Mouse (Mus musculus) ES-E14 (cell line): ENCODE measurements around the gene Lrguk.

Experiments used
- HCFC1 ChIP-seq: IDR thresholded peaks from 2 replicates; pipeline ENCODE4 v1.6.1; 2012; ENCODE audit warnings: low read length, inconsistent platforms, borderline replicate concordance; ENCODE audit not compliant: insufficient read depth
- ZNF384 ChIP-seq: IDR thresholded peaks from 2 replicates; pipeline ENCODE4 v1.6.1; 2012; ENCODE audit warnings: low read depth, low read length, inconsistent platforms

- TF ChIP-seq ZNF384 (no peak), HCFC1 (no peak)
Measured at GRCm38 (mm10) chr6:34162607-34163006, 133.4 kb downstream of the Lrguk start.
